Mouse (Mus musculus) lung, embryonic 15.5 days (tissue): Measurements from ENCODE around the gene Golga5. TPM values are rescaled to one million over a fixed set of nuclear protein-coding genes. Genes with fewer than 3 reads are reported as not detected.

ENCODE experiments used
- ATAC-seq: fragments of 200-750 bp; cut with Nextera tagmentation; 2 replicates; pipeline ENCODE4 v1.8.0; 2017; ENCODE audit warnings: moderate number of reproducible peaks, borderline replicate concordance; ENCODE audit not compliant: low FRiP score, low TSS enrichment; ENCODE audit errors: extremely low read depth
- H3K27ac ChIP-seq: fragments of 300-500 bp; sonication (generic); 2 replicates; pipeline ENCODE4 v1.5.1; 2015; ENCODE audit warnings: moderate library complexity, mild to moderate bottlenecking, inconsistent platforms
- H3K27me3 ChIP-seq: fragments of 300-500 bp; sonication (generic); 2 replicates; pipeline ENCODE4 v1.6.1; 2015; ENCODE audit warnings: inconsistent platforms
- H3K36me3 ChIP-seq: fragments of 300-500 bp; sonication (generic); 2 replicates; pipeline ENCODE4 v1.6.1; 2015; ENCODE audit warnings: inconsistent platforms
- H3K4me1 ChIP-seq: fragments of 300-500 bp; sonication (generic); 2 replicates; pipeline ENCODE4 v1.6.1; 2015; ENCODE audit warnings: inconsistent platforms
- H3K4me2 ChIP-seq: fragments of 300-500 bp; sonication (generic); 2 replicates; pipeline ENCODE4 v1.6.1; 2015; ENCODE audit warnings: inconsistent platforms, mild to moderate bottlenecking, moderate library complexity
- H3K4me3 ChIP-seq: fragments of 300-500 bp; sonication (generic); 2 replicates; pipeline ENCODE4 v1.5.1; 2015; ENCODE audit warnings: mild to moderate bottlenecking, inconsistent platforms
- H3K9ac ChIP-seq: fragments of 300-500 bp; sonication (generic); 2 replicates; pipeline ENCODE4 v1.6.1; 2015; ENCODE audit warnings: inconsistent platforms
- H3K9me3 ChIP-seq: fragments of 300-500 bp; sonication (generic); 2 replicates; pipeline ENCODE4 v1.6.1; 2016; ENCODE audit warnings: inconsistent platforms
- WGBS: fragments of 180-500 bp; shearing (Covaris S2); methylation state at CpG from one replicate; pipeline ENCODE4 v1.1.7; 2015; 5-methylcytosine and 5-hydroxymethylcytosine counted together
- polyA plus RNA-seq: library from polyadenylated mRNA; unstranded; fragments of >200 nt; fragmentation: Nextera tagmentation; extraction: Ambion mirVana; gene quantifications from 2 replicates; pipeline ENCODE4 v1.2.1, GENCODE M21; 2015

The Golga5 gene
- polyA plus RNA-seq, 1 experiment from 2014 or later, result 33.6 TPM

DNA sequence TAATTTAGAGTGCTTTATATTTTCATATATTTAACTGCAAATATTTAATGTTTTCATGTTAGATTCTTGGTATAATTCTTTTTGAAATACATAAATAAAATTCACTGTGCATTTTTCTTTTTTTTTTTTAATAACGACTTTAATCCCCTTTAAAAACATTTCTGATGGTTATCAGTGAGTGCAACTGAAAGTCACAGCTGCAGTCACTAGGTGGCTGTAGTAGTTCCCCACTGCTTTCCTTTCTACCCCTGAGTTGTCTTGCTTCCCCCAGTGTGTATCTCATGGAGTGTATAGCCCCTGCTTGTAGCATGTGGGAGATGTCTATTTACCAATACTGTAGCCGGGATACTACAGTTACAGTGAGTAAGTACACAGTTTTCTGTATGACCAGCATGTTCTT is 29.0 kb downstream of the Golga5 start:
- H3K4me3 ChIP-seq, result no peak overlapping the region
- no peak overlapping the region for H3K27ac ChIP-seq
- no peaks in the 10 kb centered on the region for H3K4me1 ChIP-seq
- 75% methylated on average over 2 of the region's 2 CpGs for WGBS
- H3K27me3 ChIP-seq, result no peaks in the 10 kb centered on the region
- peaks cover 31% of the 10 kb centered on the region for H3K36me3 ChIP-seq
- no peak overlapping the region for H3K9ac ChIP-seq
- ATAC-seq, result no peak
- H3K9me3 ChIP-seq, result no peaks in the 10 kb centered on the region
- no peak overlapping the region for H3K4me2 ChIP-seq

DNA sequence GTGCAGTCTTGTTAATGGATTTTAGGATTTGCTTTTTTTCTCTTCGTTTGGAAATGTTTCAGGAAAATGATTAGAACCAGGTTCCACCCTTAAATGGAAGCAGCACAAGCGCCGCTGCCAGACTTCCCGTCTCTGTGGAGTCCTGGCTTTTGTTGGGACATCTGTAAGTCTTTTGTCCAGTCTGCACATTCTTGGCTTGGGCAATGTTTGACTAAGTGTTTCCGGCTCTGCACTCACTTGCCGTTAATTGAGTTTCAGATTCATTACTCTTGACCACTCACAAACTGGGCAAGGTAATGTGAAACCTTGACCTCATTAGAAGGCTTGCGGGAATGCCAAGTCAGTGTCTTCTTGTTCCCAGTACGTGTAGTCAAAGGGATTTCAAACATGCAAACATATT is 29.8 kb downstream of the Golga5 start:
- Histone ChIP-seq H3K27ac (no peak overlapping the region), H3K36me3 (peaks cover 26% of the 10 kb centered on the region), H3K27me3 (no peaks in the 10 kb centered on the region), H3K9ac (no peak overlapping the region), H3K4me2 (no peak overlapping the region), H3K9me3 (no peaks in the 10 kb centered on the region), H3K4me3 (no peak overlapping the region), H3K4me1 (no peaks in the 10 kb centered on the region)
- 44% methylated on average over 8 of the region's 8 CpGs for WGBS
- no peak for ATAC-seq

DNA sequence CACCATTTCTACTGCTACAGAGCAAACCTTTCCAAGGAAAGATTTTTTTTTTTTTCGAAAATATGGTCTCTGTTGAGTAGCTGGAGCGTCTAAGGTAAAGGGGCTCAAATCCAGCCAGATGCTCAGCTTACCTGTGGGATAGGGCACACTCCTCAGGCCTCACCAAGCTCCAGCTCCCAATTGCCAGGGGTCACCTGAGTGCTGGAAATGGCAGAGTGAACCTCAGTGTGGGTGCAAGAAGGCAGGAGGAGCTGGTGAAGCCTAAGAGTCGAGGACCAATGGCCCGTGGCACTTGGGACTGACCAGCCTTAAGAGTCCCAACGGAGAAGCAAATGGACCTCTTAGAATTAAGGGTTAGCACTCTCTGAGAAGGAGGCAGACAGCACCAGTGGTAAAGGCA is 30.3 kb downstream of the Golga5 start:
- Histone ChIP-seq H3K4me2 (no peak overlapping the region), H3K9ac (no peak overlapping the region), H3K27ac (no peak overlapping the region), H3K36me3 (peaks cover 21% of the 10 kb centered on the region), H3K27me3 (no peaks in the 10 kb centered on the region), H3K9me3 (no peaks in the 10 kb centered on the region), H3K4me3 (no peak overlapping the region), H3K4me1 (no peaks in the 10 kb centered on the region)
- 87% methylated on average over 5 of the region's 5 CpGs for WGBS
- no peak for ATAC-seq

DNA sequence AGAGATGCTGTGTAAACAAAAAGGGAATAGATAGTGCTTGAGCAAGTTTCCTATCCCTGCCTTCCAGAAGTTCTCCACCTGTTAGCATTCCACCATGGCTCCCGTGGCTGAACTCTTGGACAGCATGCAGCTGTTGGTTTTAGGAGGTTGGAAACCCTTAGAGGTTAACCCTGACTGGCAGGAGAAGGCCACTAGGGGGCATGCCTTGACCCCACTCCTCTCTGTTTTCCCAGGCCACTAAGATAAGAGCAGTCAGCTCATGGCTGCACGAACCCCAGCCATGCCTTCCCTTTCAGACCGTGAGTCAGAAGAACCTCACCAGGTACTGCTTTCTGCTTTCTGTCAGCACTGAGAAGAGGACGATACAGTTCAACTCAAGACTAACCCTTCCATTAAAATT is 30.8 kb downstream of the Golga5 start:
- WGBS, result 50% methylated on average over 4 of the region's 4 CpGs
- Histone ChIP-seq H3K9me3 (no peaks in the 10 kb centered on the region), H3K4me2 (no peak overlapping the region), H3K36me3 (peaks cover 21% of the 10 kb centered on the region), H3K9ac (no peak overlapping the region), H3K4me1 (no peaks in the 10 kb centered on the region), H3K4me3 (no peak overlapping the region), H3K27me3 (no peaks in the 10 kb centered on the region), H3K27ac (no peak overlapping the region)
- ATAC-seq, result no peak

DNA sequence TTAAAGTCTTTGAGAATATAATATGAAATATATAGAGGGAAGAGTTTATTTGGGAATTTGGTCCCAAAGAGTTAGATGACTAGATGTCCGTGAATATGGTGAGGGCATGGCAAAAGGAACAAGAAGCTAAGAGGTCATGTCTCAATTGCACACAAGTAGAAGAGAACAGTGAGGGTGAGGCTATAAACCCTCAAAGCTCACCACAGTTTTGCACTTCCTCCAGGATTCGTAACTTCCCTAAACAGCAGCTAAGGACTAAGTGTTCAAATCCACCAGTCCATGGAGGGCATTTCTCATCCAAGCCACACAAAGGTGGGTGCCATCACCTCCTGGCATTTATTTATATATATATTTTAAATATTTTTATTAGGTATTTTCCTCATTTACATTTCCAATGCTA is 32.1 kb downstream of the Golga5 start:
- H3K4me3 ChIP-seq, result no peak overlapping the region
- H3K4me1 ChIP-seq, result no peaks in the 10 kb centered on the region
- 96% methylated on average over 2 of the region's 2 CpGs for WGBS
- no peak overlapping the region for H3K27ac ChIP-seq
- H3K4me2 ChIP-seq, result no peak overlapping the region
- H3K9me3 ChIP-seq, result no peaks in the 10 kb centered on the region
- H3K36me3 ChIP-seq, result peaks cover 15% of the 10 kb centered on the region
- H3K9ac ChIP-seq, result no peak overlapping the region
- ATAC-seq, result no peak
- H3K27me3 ChIP-seq, result no peaks in the 10 kb centered on the region

DNA sequence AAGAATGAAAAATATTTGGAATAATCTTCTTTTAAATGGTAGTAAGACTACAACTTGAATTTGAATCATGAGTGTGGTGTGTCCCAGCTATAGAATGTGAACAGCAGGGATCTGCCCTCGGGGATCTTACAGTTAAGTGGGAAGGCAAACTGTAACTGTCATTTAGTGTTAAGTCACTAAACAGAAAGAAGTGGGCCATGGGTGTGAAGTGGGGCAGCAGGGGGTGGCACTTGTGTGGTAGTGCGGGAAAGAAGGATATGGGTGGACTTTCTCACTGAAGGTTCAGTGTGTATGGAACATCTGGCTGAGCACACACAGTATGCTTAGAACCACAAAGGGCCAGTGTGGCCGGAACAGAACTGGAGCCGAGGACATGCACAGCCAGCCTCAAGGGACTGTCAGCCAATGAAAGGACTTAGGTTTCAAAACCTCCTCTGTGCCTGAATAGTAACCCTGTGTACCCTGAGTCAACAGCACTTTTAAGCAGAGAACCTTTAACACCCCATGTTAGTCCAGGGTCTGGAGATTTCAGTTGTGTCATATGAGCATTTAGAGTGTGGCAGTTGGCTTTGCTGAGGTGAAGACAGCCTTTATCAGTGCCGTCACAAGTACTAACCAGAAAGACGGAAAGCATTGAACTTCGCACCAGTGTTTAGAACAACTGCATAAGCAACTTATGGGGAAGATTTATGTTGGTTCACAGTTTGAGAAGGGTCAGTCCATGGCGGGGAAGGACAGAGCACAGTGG is 33.1 kb downstream of the Golga5 start:
- 59% methylated on average over 8 of the region's 8 CpGs for WGBS
- no peaks in the 10 kb centered on the region for H3K9me3 ChIP-seq
- no peaks in the 10 kb centered on the region for H3K4me1 ChIP-seq
- no peak overlapping the region for H3K27ac ChIP-seq
- H3K4me3 ChIP-seq, result no peak overlapping the region
- H3K36me3 ChIP-seq, result peaks cover 5% of the 10 kb centered on the region
- H3K9ac ChIP-seq, result no peak overlapping the region
- no peak for ATAC-seq
- H3K4me2 ChIP-seq, result no peak overlapping the region
- no peaks in the 10 kb centered on the region for H3K27me3 ChIP-seq

DNA sequence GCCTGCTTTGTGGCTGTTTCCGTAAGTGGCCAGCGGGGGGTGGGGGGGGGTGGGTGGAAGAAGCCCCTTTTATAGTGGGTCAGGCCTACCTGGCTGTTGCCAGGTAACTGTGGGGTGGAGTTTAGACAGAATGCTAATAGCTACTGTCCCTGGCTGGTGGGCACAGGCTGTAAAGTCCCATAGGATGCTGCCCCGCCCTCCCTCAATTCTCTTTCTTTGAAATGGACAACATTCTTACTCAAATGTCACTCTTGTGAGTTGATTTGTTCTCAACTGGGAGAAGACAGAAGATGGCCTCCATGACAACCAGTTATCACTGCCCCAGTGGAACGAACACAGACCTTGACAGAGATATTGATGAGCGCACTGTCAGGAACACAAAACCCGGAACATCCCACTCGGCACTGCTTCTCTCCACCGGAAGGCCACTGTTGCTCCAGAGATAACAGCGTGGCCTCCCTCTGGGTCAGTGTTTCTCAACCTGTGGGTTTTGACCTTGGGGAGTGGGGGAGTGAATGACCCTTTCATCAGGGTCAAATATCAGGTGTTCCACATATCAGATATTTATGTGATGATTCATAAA is 36.3 kb downstream of the Golga5 start:
- H3K27ac ChIP-seq, result no peak overlapping the region
- H3K27me3 ChIP-seq, result no peaks in the 10 kb centered on the region
- ATAC-seq, result no peak
- no peaks in the 10 kb centered on the region for H3K9me3 ChIP-seq
- no peak overlapping the region for H3K9ac ChIP-seq
- no peaks in the 10 kb centered on the region for H3K36me3 ChIP-seq
- H3K4me2 ChIP-seq, result no peak overlapping the region
- no peak overlapping the region for H3K4me3 ChIP-seq
- no peaks in the 10 kb centered on the region for H3K4me1 ChIP-seq
- 64% methylated on average over 9 of the region's 9 CpGs for WGBS

DNA sequence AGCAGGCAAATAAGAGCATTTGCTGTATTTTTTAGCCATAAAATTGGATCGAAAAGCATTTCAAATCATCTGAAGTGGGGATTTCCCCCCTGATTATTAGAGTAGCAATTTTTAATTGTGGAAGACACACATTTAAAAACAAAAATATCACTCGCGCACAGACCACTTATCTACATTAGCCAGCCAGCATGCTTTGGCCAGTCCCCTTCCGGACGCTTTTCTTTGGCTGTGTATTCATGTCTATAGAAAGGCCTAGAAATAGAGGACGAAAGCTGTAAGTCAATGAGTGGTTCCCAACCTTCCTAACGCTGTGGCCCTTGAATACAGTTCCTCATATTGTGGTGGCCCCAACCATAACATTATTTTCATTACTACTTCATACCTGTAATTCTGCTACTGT is 37.0 kb downstream of the Golga5 start:
- H3K36me3 ChIP-seq, result no peaks in the 10 kb centered on the region
- H3K4me3 ChIP-seq, result no peak overlapping the region
- no peaks in the 10 kb centered on the region for H3K27me3 ChIP-seq
- no peak overlapping the region for H3K4me2 ChIP-seq
- H3K4me1 ChIP-seq, result no peaks in the 10 kb centered on the region
- H3K9me3 ChIP-seq, result no peaks in the 10 kb centered on the region
- H3K9ac ChIP-seq, result no peak overlapping the region
- no peak for ATAC-seq
- WGBS, result 88% methylated on average over 7 of the region's 7 CpGs
- H3K27ac ChIP-seq, result no peak overlapping the region

DNA sequence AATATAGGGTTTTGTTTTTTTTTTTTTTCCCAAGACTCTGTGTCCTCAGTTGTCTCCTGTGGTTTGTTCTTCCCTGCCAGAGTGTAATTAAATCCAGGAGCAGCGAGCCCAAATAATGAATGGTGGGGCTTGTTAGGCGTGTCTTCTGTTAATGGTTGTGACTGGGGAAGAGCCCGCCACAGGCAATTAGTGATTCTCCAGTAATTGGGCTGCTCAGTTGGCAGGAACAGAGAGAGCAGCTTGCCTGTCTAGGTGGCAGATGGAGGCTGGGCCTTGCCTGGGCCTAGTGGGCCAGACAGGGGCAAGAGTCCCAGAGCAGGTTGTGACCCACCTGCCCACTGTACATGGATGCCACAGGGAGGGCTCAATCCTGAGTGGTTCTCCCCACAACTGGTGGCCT is 42.4 kb downstream of the Golga5 start:
- no peak for ATAC-seq
- Histone ChIP-seq H3K27ac (no peak overlapping the region), H3K27me3 (no peaks in the 10 kb centered on the region), H3K4me3 (no peak overlapping the region), H3K4me1 (no peaks in the 10 kb centered on the region), H3K9ac (no peak overlapping the region), H3K9me3 (no peaks in the 10 kb centered on the region), H3K4me2 (no peak overlapping the region), H3K36me3 (no peaks in the 10 kb centered on the region)
- WGBS, result 66% methylated on average over 3 of the region's 3 CpGs

DNA sequence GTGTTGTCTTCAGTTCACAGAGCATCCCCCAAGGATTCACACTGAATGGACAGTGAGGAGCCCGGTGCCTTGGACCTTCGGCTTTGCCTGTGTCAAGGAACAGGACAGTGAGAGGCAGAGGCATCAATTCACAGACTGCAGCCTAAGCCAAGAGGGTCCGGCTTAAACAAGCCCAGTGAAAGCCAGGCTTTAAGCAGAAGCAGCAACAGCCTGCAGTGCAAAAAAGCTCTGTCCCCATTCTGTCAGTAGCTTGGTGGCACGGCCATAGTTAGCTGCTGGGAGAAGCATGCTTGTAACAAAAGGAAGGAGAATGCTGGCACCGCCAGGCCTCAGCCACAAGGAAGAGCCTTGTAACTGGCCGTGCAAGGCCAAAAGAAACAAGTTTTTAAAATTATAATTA is 45.2 kb downstream of the Golga5 start:
- H3K4me2 ChIP-seq, result no peak overlapping the region
- H3K9me3 ChIP-seq, result no peaks in the 10 kb centered on the region
- H3K9ac ChIP-seq, result no peak overlapping the region
- WGBS, result 79% methylated on average over 6 of the region's 6 CpGs
- no peaks in the 10 kb centered on the region for H3K36me3 ChIP-seq
- ATAC-seq, result no peak
- no peak overlapping the region for H3K27ac ChIP-seq
- no peaks in the 10 kb centered on the region for H3K4me1 ChIP-seq
- no peaks in the 10 kb centered on the region for H3K27me3 ChIP-seq
- no peak overlapping the region for H3K4me3 ChIP-seq

DNA sequence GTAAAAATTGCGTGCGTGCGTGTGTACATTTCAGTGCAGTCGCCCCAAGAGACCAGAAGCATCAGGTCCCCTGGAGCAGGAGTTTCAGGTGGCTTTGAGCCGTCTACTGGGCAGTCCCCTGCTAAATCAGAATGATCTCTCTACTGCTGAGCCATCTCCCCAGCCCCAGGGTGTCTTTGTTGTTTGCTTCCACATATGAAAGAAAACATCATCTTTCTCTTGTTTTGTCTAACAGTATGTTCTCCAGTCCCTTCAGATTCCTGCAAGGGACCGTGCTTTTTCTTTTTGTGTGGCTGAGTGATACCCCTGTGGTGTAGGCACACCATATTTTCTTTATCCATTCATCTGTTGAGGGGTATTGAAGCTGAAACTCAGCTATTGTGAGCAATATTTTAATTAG is 45.8 kb downstream of the Golga5 start:
- no peak overlapping the region for H3K27ac ChIP-seq
- WGBS, result 84% methylated on average over 6 of the region's 6 CpGs
- H3K27me3 ChIP-seq, result no peaks in the 10 kb centered on the region
- no peak overlapping the region for H3K9ac ChIP-seq
- no peaks in the 10 kb centered on the region for H3K4me1 ChIP-seq
- ATAC-seq, result no peak
- H3K4me3 ChIP-seq, result no peak overlapping the region
- no peaks in the 10 kb centered on the region for H3K36me3 ChIP-seq
- H3K4me2 ChIP-seq, result no peak overlapping the region
- no peaks in the 10 kb centered on the region for H3K9me3 ChIP-seq

DNA sequence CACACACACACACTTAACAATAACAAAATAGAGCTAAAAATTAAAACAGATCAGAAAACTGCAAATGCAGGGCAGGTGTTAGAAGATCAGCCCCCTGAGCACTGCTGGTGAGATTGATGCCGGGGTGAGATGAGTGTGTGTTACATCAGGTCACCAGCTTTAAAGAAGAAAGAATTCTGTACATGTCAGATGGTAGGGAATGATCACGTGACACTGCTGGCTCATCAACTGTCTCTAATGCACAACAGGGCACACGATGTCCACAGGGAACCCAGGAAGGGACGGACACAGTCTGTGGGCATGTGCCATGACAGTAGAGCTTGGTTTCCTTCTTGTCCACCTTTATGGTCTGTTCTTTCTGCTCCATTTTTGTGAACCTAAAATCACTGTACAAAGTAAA is 47.2 kb downstream of the Golga5 start:
- Histone ChIP-seq H3K4me3 (no peak overlapping the region), H3K27me3 (no peaks in the 10 kb centered on the region), H3K9me3 (no peaks in the 10 kb centered on the region), H3K4me1 (no peaks in the 10 kb centered on the region), H3K9ac (no peak overlapping the region), H3K36me3 (no peaks in the 10 kb centered on the region), H3K4me2 (no peak overlapping the region), H3K27ac (no peak overlapping the region)
- no peak for ATAC-seq
- WGBS, result 77% methylated on average over 4 of the region's 4 CpGs
